Mouse (Mus musculus): ENCODE data around the gene Tesc. TPM values are rescaled to one million over a fixed set of nuclear protein-coding genes. Genes with fewer than 3 reads are reported as not detected.

The Tesc gene
- polyA plus RNA-seq, 2 experiments, result 2.2 to 8.6 TPM

GRCm38 (mm10) chr5:118083060-118083638 is 55.6 kb downstream of the Tesc start:
- 70% methylated on average over 12 of the region's 12 CpGs for WGBS
- DNase-seq (ENCODE audit: low spot score), result no peak
- no peaks in the 10 kb centered on the region for H3K9me3 ChIP-seq (ENCODE audit: control insufficient read depth, low read length)
- no peak overlapping the region for H3K4me2 ChIP-seq (replicated peaks; ENCODE audit: low read depth, low read length, severe bottlenecking)
- peaks cover 15% of the 10 kb centered on the region for H3K36me3 ChIP-seq (ENCODE audit: control insufficient read depth, insufficient read depth, low read length)
- peaks cover 25% of the 10 kb centered on the region for H3K4me1 ChIP-seq (ENCODE audit: control insufficient read depth, insufficient read depth, low read length)
- TF ChIP-seq POLR2A (IDR thresholded peaks at IDR 0.05; ENCODE audit: borderline replicate concordance, extremely low read depth, insufficient read depth, insufficient read length), result no peak
- H3K4me3 ChIP-seq (replicated peaks; ENCODE audit: low read length), result no peak overlapping the region
- H3K9ac ChIP-seq (ENCODE audit: low read depth, low read length, severe bottlenecking), result no peak overlapping the region
- ATAC-seq (ENCODE audit: low FRiP score, low read depth), result no peak
- H3K27ac ChIP-seq (replicated peaks; ENCODE audit: low read depth, low read length), result peak overlapping the region; percentile 38; the same call in 1 of the 2 replicates
- H3K27me3 ChIP-seq (ENCODE audit: control insufficient read depth, insufficient read depth, low read length), result no peaks in the 10 kb centered on the region

- no peaks in the 10 kb centered on the region for H3K27me3 ChIP-seq (ENCODE audit: control insufficient read depth, insufficient read depth, low read length)
- H3K9ac ChIP-seq (ENCODE audit: low read depth, low read length, severe bottlenecking), result no peak overlapping the region
- no peak overlapping the region for H3K27ac ChIP-seq (replicated peaks; ENCODE audit: low read depth, low read length)
- H3K4me3 ChIP-seq (replicated peaks; ENCODE audit: low read length), result no peak overlapping the region
- 63% methylated on average over 10 of the region's 10 CpGs for WGBS
- H3K36me3 ChIP-seq (ENCODE audit: control insufficient read depth, insufficient read depth, low read length), result peaks cover 10% of the 10 kb centered on the region
- no peak overlapping the region for H3K4me2 ChIP-seq (replicated peaks; ENCODE audit: low read depth, low read length, severe bottlenecking)
- H3K9me3 ChIP-seq (ENCODE audit: control insufficient read depth, low read length), result no peaks in the 10 kb centered on the region
- no peak for ATAC-seq (ENCODE audit: low FRiP score, low read depth)
- TF ChIP-seq POLR2A (IDR thresholded peaks at IDR 0.05; ENCODE audit: borderline replicate concordance, extremely low read depth, insufficient read depth, insufficient read length), result no peak
- peaks cover 25% of the 10 kb centered on the region for H3K4me1 ChIP-seq (ENCODE audit: control insufficient read depth, insufficient read depth, low read length)
- DNase-seq (ENCODE audit: low spot score), result peak; percentile 33
These were observed 56.7 kb downstream of the Tesc start for GRCm38 (mm10) chr5:118084171-118084727.

GRCm38 (mm10) chr5:118085313-118085712 is 57.8 kb downstream of the Tesc start:
- WGBS, result 55% methylated on average over 7 of the region's 7 CpGs
- Histone ChIP-seq H3K36me3 (ENCODE audit: control insufficient read depth, insufficient read depth, low read length) (peaks cover 8% of the 10 kb centered on the region), H3K9me3 (ENCODE audit: control insufficient read depth, low read length) (no peaks in the 10 kb centered on the region), H3K4me1 (ENCODE audit: control insufficient read depth, insufficient read depth, low read length) (peaks cover 25% of the 10 kb centered on the region), H3K27me3 (ENCODE audit: control insufficient read depth, insufficient read depth, low read length) (no peaks in the 10 kb centered on the region), H3K9ac (ENCODE audit: low read depth, low read length, severe bottlenecking) (no peak overlapping the region), H3K27ac (replicated peaks; ENCODE audit: low read depth, low read length) (no peak overlapping the region), H3K4me2 (replicated peaks; ENCODE audit: low read depth, low read length, severe bottlenecking) (no peak overlapping the region), H3K4me3 (replicated peaks; ENCODE audit: low read length) (no peak overlapping the region)
- DNase-seq (ENCODE audit: low spot score), result no peak
- no peak for TF ChIP-seq POLR2A (IDR thresholded peaks at IDR 0.05; ENCODE audit: borderline replicate concordance, extremely low read depth, insufficient read depth, insufficient read length)
- no peak for ATAC-seq (ENCODE audit: low FRiP score, low read depth)

- H3K9me3 ChIP-seq (ENCODE audit: control insufficient read depth, low read length), result no peaks in the 10 kb centered on the region
- H3K36me3 ChIP-seq (ENCODE audit: control insufficient read depth, insufficient read depth, low read length), result peaks cover 24% of the 10 kb centered on the region
- ATAC-seq (ENCODE audit: low FRiP score, low read depth) (peak; percentile 38; the same call in 1 of the 2 replicates), DNase-seq (ENCODE audit: low spot score) (no peak)
- 21% methylated on average over 7 of the region's 7 CpGs for WGBS
- TF ChIP-seq POLR2A (IDR thresholded peaks at IDR 0.05; ENCODE audit: borderline replicate concordance, extremely low read depth, insufficient read depth, insufficient read length), result no peak
- H3K27ac ChIP-seq (replicated peaks; ENCODE audit: low read depth, low read length), result no peak overlapping the region
- H3K9ac ChIP-seq (ENCODE audit: low read depth, low read length, severe bottlenecking), result no peak overlapping the region
- H3K27me3 ChIP-seq (ENCODE audit: control insufficient read depth, insufficient read depth, low read length), result no peaks in the 10 kb centered on the region
- H3K4me2 ChIP-seq (replicated peaks; ENCODE audit: low read depth, low read length, severe bottlenecking), result no peak overlapping the region
- no peak overlapping the region for H3K4me3 ChIP-seq (replicated peaks; ENCODE audit: low read length)
- peaks cover 17% of the 10 kb centered on the region for H3K4me1 ChIP-seq (ENCODE audit: control insufficient read depth, insufficient read depth, low read length)
These were observed 59.4 kb downstream of the Tesc start for GRCm38 (mm10) chr5:118086956-118087355.

- H3K9me3 ChIP-seq (ENCODE audit: control insufficient read depth, low read length), result no peaks in the 10 kb centered on the region
- no peak overlapping the region for H3K4me2 ChIP-seq (replicated peaks; ENCODE audit: low read depth, low read length, severe bottlenecking)
- H3K9ac ChIP-seq (ENCODE audit: low read depth, low read length, severe bottlenecking), result no peak overlapping the region
- no peak overlapping the region for H3K27ac ChIP-seq (replicated peaks; ENCODE audit: low read depth, low read length)
- TF ChIP-seq POLR2A (IDR thresholded peaks at IDR 0.05; ENCODE audit: borderline replicate concordance, extremely low read depth, insufficient read depth, insufficient read length), result no peak
- H3K36me3 ChIP-seq (ENCODE audit: control insufficient read depth, insufficient read depth, low read length), result peaks cover 41% of the 10 kb centered on the region
- ATAC-seq (ENCODE audit: low FRiP score, low read depth) (peak; percentile 39), DNase-seq (ENCODE audit: low spot score) (no peak)
- WGBS, result 46% methylated on average over 7 of the region's 7 CpGs
- no peak overlapping the region for H3K4me3 ChIP-seq (replicated peaks; ENCODE audit: low read length)
- no peaks in the 10 kb centered on the region; the same call in 1 of the 2 replicates for H3K4me1 ChIP-seq (ENCODE audit: control insufficient read depth, insufficient read depth, low read length)
- H3K27me3 ChIP-seq (ENCODE audit: control insufficient read depth, insufficient read depth, low read length), result no peaks in the 10 kb centered on the region
These were observed 61.6 kb downstream of the Tesc start for GRCm38 (mm10) chr5:118089102-118089501.

All from limb, embryonic 14.5 days (tissue).